Mouse (Mus musculus) liver, embryonic 12.5 days (tissue): Measurements from ENCODE around the gene Lhx8. TPM values are rescaled to one million over a fixed set of nuclear protein-coding genes. Genes with fewer than 3 reads are reported as not detected.

Experiments used
- ATAC-seq: fragments of 200-750 bp; cut with Nextera tagmentation; 2 replicates; pipeline ENCODE4 v1.8.0; 2017; ENCODE audit warnings: moderate number of reproducible peaks, mild to moderate bottlenecking, moderate library complexity
- H3K27ac ChIP-seq: fragments of 300-500 bp; sonication (generic); 2 replicates; pipeline ENCODE4 v1.5.1; 2016; ENCODE audit warnings: mild to moderate bottlenecking
- H3K27me3 ChIP-seq: fragments of 300-500 bp; sonication (generic); replicated peaks from 2 replicates; pipeline ENCODE4 v1.6.1; 2016; ENCODE audit warnings: mild to moderate bottlenecking, moderate library complexity
- H3K36me3 ChIP-seq: fragments of 300-500 bp; sonication (generic); 2 replicates; pipeline ENCODE4 v1.6.1; 2016; ENCODE audit warnings: mild to moderate bottlenecking, moderate library complexity
- H3K4me1 ChIP-seq: fragments of 300-500 bp; sonication (generic); 2 replicates; pipeline ENCODE4 v1.6.1; 2016
- H3K4me2 ChIP-seq: fragments of 300-500 bp; sonication (generic); 2 replicates; pipeline ENCODE4 v1.6.1; 2016; ENCODE audit warnings: mild to moderate bottlenecking, moderate library complexity
- H3K4me3 ChIP-seq: fragments of 300-500 bp; sonication (generic); 2 replicates; pipeline ENCODE4 v1.5.1; 2016; ENCODE audit warnings: mild to moderate bottlenecking, moderate library complexity
- H3K9ac ChIP-seq: fragments of 300-500 bp; sonication (generic); 2 replicates; pipeline ENCODE4 v1.6.1; 2016; ENCODE audit warnings: mild to moderate bottlenecking, moderate library complexity
- H3K9me3 ChIP-seq: fragments of 300-500 bp; sonication (generic); replicated peaks from 2 replicates; pipeline ENCODE4 v1.6.1; 2016; ENCODE audit warnings: mild to moderate bottlenecking, moderate library complexity
- WGBS: fragments of 180-500 bp; shearing (Covaris S2); methylation state at CpG from one replicate; pipeline ENCODE4 v1.1.7; 2016; ENCODE audit not compliant: insufficient replicate concordance; 5-methylcytosine and 5-hydroxymethylcytosine counted together
- polyA plus RNA-seq: library from polyadenylated mRNA; unstranded; fragments of >200 nt; fragmentation: Nextera tagmentation; extraction: Ambion mirVana; gene quantifications from 2 replicates; pipeline ENCODE4 v1.2.1, GENCODE M21; 2016

Gene Lhx8
- polyA plus RNA-seq, 1 experiment from 2014 or later, result not detected

DNA sequence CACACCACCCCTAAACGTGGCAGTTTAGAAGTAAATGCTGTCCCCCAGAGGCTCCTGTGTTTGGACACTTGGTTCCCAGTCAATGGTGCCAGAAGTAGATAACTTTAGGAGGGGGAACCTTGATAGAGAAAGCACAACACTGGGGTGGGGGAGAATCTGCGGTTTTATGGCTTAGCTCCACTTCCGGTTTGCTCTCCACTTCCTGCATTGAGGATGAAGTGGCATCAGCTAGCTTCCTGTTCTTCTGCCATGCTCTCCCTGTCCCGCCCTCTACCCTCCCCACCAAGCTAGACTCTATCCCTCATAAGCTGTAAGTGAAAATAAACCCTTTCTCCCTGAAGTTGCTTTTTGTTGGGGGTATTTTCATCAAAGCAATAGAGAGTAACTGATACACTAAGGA, 29.4 kb downstream of the Lhx8 start:
- 0 out of 2 replicates have a peak, but pooled peaks cover 5% of the 10 kb centered on the region for H3K27me3 ChIP-seq
- no peak overlapping the region for H3K4me2 ChIP-seq
- peaks cover 26% of the 10 kb centered on the region for H3K4me1 ChIP-seq
- H3K4me3 ChIP-seq, result no peak overlapping the region
- WGBS, result 29% methylated on average over 4 of the region's 4 CpGs
- ATAC-seq, result no peak
- H3K27ac ChIP-seq, result no peak overlapping the region
- no peaks in the 10 kb centered on the region for H3K9me3 ChIP-seq
- no peaks in the 10 kb centered on the region for H3K36me3 ChIP-seq
- H3K9ac ChIP-seq, result no peak overlapping the region

- peaks cover 26% of the 10 kb centered on the region for H3K4me1 ChIP-seq
- 0 out of 2 replicates have a peak, but pooled peaks cover 3% of the 10 kb centered on the region for H3K27me3 ChIP-seq
- no peak overlapping the region for H3K27ac ChIP-seq
- H3K36me3 ChIP-seq, result no peaks in the 10 kb centered on the region
- H3K4me3 ChIP-seq, result no peak overlapping the region
- ATAC-seq, result no peak
- no peak overlapping the region for H3K4me2 ChIP-seq
- H3K9me3 ChIP-seq, result no peaks in the 10 kb centered on the region
- H3K9ac ChIP-seq, result no peak overlapping the region
- WGBS, result 86% methylated on average over 9 of the region's 9 CpGs
Observed at GRCm38 (mm10) chr3:154300006-154300405, 30.5 kb downstream of the Lhx8 start.

- no peaks in the 10 kb centered on the region for H3K9me3 ChIP-seq
- no peak overlapping the region for H3K4me3 ChIP-seq
- H3K27ac ChIP-seq, result peak overlapping the region; percentile 21; the same call in 1 of the 2 replicates
- H3K4me1 ChIP-seq, result peaks cover 26% of the 10 kb centered on the region
- peaks cover 6% of the 10 kb centered on the region; the same call in 1 of the 2 replicates for H3K27me3 ChIP-seq
- no peak overlapping the region for H3K4me2 ChIP-seq
- no peaks in the 10 kb centered on the region for H3K36me3 ChIP-seq
- no peak overlapping the region for H3K9ac ChIP-seq
- ATAC-seq, result peak; percentile 73
Observed at GRCm38 (mm10) chr3:154298490-154298889, 32.0 kb downstream of the Lhx8 start.

DNA sequence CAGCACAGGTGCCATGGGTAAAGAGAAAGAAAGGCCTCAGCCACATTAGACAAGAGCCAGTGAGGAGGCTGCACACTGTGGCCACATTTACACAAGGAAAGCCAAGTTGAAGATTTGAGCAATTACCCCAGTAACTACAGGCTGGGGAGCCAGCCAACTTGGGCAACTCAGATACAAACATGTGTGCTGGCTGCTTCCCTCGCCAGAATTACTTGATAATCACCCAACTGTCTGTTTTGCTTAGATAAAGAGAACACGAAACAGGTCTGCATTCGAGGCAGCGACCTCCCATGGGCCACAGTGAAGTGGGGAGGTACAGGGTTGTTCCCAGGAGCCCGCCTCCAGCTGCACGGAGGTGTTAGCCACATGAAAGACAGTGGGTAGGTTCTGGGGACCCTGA, 33.0 kb downstream of the Lhx8 start:
- Histone ChIP-seq H3K27me3 (peaks cover 16% of the 10 kb centered on the region), H3K36me3 (no peaks in the 10 kb centered on the region), H3K4me2 (peak overlapping the region; percentile 22), H3K27ac (peak overlapping the region; percentile 40; the same call in 1 of the 2 replicates), H3K4me1 (peaks cover 26% of the 10 kb centered on the region), H3K4me3 (no peak overlapping the region), H3K9me3 (no peaks in the 10 kb centered on the region), H3K9ac (no peak overlapping the region)
- peak; percentile 85 for ATAC-seq
- whole genome bisulfite sequencing, result 24% methylated on average over 6 of the region's 6 CpGs

GRCm38 (mm10) chr3:154294924-154295834, 35.3 kb downstream of the Lhx8 start:
- H3K36me3 ChIP-seq, result no peaks in the 10 kb centered on the region
- H3K9me3 ChIP-seq, result no peaks in the 10 kb centered on the region
- H3K4me2 ChIP-seq, result no peak overlapping the region
- no peak overlapping the region for H3K27ac ChIP-seq
- H3K27me3 ChIP-seq, result peaks cover 21% of the 10 kb centered on the region
- H3K4me1 ChIP-seq, result peaks cover 26% of the 10 kb centered on the region
- no peak overlapping the region for H3K4me3 ChIP-seq
- ATAC-seq, result no peak
- no peak overlapping the region for H3K9ac ChIP-seq
- 77% methylated on average over 17 of the region's 17 CpGs for WGBS

DNA sequence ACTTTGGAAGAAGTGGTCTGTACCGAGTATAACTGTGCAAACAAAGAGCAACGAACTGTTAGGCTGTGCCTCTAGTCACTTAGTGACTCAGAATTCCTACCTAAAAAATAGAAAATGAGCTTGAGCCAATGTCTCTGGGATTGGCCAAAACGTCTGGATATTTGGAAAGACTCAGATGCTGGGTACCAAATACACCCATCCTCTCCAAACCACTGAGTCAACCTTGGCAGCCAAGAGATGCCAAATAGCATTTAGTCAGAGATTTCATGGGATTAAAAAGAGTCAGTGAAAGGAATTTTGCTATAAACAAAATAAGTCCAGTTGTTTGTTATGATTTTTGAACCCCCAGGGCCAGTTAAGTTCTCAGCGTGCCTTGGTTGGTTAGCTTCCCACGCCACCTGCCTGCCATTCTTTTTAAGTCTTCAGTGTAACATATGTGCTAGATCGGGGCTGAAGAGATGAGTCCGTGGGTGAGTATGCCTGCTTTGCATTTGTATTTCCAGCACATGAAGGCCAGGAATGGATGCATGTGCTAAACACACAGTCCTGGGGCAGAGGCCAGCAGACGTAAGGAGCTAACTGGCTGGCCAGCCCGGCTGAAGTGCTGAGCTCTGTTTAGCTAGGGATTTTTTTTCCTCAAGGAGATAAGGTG, 36.5 kb downstream of the Lhx8 start:
- WGBS, result 60% methylated on average over 9 of the region's 9 CpGs
- H3K27ac ChIP-seq, result no peak overlapping the region
- H3K9ac ChIP-seq, result no peak overlapping the region
- ATAC-seq, result no peak
- no peaks in the 10 kb centered on the region for H3K9me3 ChIP-seq
- peaks cover 21% of the 10 kb centered on the region for H3K27me3 ChIP-seq
- no peak overlapping the region for H3K4me2 ChIP-seq
- no peak overlapping the region for H3K4me3 ChIP-seq
- no peaks in the 10 kb centered on the region for H3K36me3 ChIP-seq
- H3K4me1 ChIP-seq, result peaks cover 26% of the 10 kb centered on the region

GRCm38 (mm10) chr3:154292126-154292525, 38.3 kb downstream of the Lhx8 start:
- Histone ChIP-seq H3K4me3 (no peak overlapping the region), H3K4me1 (peaks cover 14% of the 10 kb centered on the region), H3K9ac (no peak overlapping the region), H3K9me3 (no peaks in the 10 kb centered on the region), H3K4me2 (no peak overlapping the region), H3K27me3 (peaks cover 25% of the 10 kb centered on the region), H3K27ac (no peak overlapping the region), H3K36me3 (no peaks in the 10 kb centered on the region)
- no peak for ATAC-seq
- 69% methylated on average over 5 of the region's 5 CpGs for WGBS

- Histone ChIP-seq H3K9ac (no peak overlapping the region), H3K9me3 (no peaks in the 10 kb centered on the region), H3K4me1 (peaks cover 8% of the 10 kb centered on the region; the same call in 1 of the 2 replicates), H3K36me3 (no peaks in the 10 kb centered on the region), H3K4me2 (no peak overlapping the region), H3K27ac (no peak overlapping the region), H3K4me3 (no peak overlapping the region), H3K27me3 (peaks cover 25% of the 10 kb centered on the region)
- 40% methylated on average over 2 of the region's 2 CpGs for WGBS
- no peak for ATAC-seq
Observed at GRCm38 (mm10) chr3:154290351-154290750, 40.1 kb downstream of the Lhx8 start.

GRCm38 (mm10) chr3:154288429-154289069, 41.9 kb downstream of the Lhx8 start:
- Histone ChIP-seq H3K9ac (no peak overlapping the region), H3K27ac (no peak overlapping the region), H3K4me2 (no peak overlapping the region), H3K27me3 (peaks cover 24% of the 10 kb centered on the region), H3K9me3 (no peaks in the 10 kb centered on the region), H3K4me1 (peaks cover 10% of the 10 kb centered on the region; the same call in 1 of the 2 replicates), H3K4me3 (no peak overlapping the region), H3K36me3 (no peaks in the 10 kb centered on the region)
- no peak for ATAC-seq
- 48% methylated on average over 4 of the region's 4 CpGs for WGBS

DNA sequence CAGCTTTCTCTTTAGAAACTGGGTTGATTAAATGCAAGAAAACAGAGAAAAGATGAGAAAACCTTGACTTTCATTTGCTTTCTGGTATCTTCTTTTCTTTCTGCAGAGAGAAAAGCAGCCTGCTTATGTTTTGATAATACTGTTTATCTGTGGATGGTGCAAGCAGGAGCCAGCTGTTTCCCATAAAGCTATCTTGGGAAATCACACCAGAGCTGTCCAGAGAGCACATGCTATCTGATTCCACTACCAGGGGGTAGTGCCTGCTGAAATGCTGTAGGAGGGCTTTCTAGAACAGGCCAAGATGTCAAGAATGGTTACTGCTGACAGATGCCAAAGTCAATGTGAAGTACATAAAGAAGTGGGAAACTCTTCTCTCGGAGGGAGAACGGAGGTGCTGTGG, 43.2 kb downstream of the Lhx8 start:
- Histone ChIP-seq H3K9me3 (no peaks in the 10 kb centered on the region), H3K4me2 (no peak overlapping the region), H3K27ac (no peak overlapping the region), H3K27me3 (peaks cover 17% of the 10 kb centered on the region), H3K9ac (no peak overlapping the region), H3K36me3 (no peaks in the 10 kb centered on the region), H3K4me3 (no peak overlapping the region), H3K4me1 (peaks cover 10% of the 10 kb centered on the region; the same call in 1 of the 2 replicates)
- 58% methylated on average over 2 of the region's 2 CpGs for WGBS
- no peak for ATAC-seq

DNA sequence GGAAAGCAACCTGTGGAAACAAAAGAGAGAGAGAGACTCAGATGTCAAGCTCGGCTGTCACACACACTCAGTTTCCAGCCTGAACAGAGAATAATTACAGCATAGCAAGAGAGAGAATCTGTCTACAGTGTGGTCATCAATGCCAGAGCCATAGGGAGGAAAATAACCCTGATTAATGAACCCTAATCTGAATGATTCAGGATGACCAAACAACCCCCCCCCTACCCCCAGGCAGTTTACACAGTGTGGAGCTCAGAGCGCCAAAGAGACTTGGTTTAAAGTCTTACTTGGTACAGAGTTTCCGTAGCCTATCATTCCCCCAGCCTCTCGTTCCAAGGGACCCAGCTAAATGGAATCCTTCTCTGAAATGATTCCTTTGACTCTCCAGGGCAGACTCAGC, 45.1 kb downstream of the Lhx8 start:
- peaks cover 15% of the 10 kb centered on the region; the same call in 1 of the 2 replicates for H3K27me3 ChIP-seq
- H3K9me3 ChIP-seq, result no peaks in the 10 kb centered on the region
- H3K4me1 ChIP-seq, result peaks cover 10% of the 10 kb centered on the region; the same call in 1 of the 2 replicates
- no peaks in the 10 kb centered on the region for H3K36me3 ChIP-seq
- H3K4me3 ChIP-seq, result no peak overlapping the region
- no peak overlapping the region for H3K4me2 ChIP-seq
- H3K9ac ChIP-seq, result no peak overlapping the region
- 45% methylated on average over 4 of the region's 4 CpGs for WGBS
- ATAC-seq, result no peak
- H3K27ac ChIP-seq, result no peak overlapping the region

- ATAC-seq, result no peak
- H3K27me3 ChIP-seq, result peaks cover 15% of the 10 kb centered on the region; the same call in 1 of the 2 replicates
- H3K4me3 ChIP-seq, result no peak overlapping the region
- H3K4me1 ChIP-seq, result peaks cover 10% of the 10 kb centered on the region; the same call in 1 of the 2 replicates
- WGBS, result 51% methylated on average over 3 of the region's 3 CpGs
- no peak overlapping the region for H3K27ac ChIP-seq
- no peaks in the 10 kb centered on the region for H3K9me3 ChIP-seq
- H3K36me3 ChIP-seq, result no peaks in the 10 kb centered on the region
- no peak overlapping the region for H3K9ac ChIP-seq
- H3K4me2 ChIP-seq, result no peak overlapping the region
Observed at GRCm38 (mm10) chr3:154284260-154284659, 46.2 kb downstream of the Lhx8 start.
